Mouse (Mus musculus) spleen, adult 2 months (tissue): ENCODE measurements around the gene Tomm6.

Source experiments
- CTCF ChIP-seq: fragments of 200-500 bp; IDR thresholded peaks from 2 replicates; pipeline ENCODE4 v1.5.1; 2011; ENCODE audit warnings: mild to moderate bottlenecking, inconsistent platforms; ENCODE audit not compliant: insufficient read depth, insufficient read length, insufficient replicate concordance; ENCODE audit errors: extremely low read depth
- POLR2A ChIP-seq: fragments of 200-500 bp; IDR thresholded peaks from 2 replicates; pipeline ENCODE4 v1.6.1; 2011; ENCODE audit warnings: low read depth, low read length, inconsistent platforms

- TF ChIP-seq CTCF (no peak), POLR2A (no peak)
Observed at GRCm38 (mm10) chr17:47694442-47694502, 6.1 kb upstream of the Tomm6 start, which contains the start of gene Gm21981.
